Mouse (Mus musculus) right cerebral cortex, postnatal 10 days (tissue): Measurements from ENCODE around the gene Cacng1.

ENCODE experiments used
- DNase-seq, 2 experiments: peaks; one replicate each; pipeline ENCODE4 v3.0.0; 2021; ENCODE audit warnings: low spot score in 2 of 2

Gene Cacng1

DNA sequence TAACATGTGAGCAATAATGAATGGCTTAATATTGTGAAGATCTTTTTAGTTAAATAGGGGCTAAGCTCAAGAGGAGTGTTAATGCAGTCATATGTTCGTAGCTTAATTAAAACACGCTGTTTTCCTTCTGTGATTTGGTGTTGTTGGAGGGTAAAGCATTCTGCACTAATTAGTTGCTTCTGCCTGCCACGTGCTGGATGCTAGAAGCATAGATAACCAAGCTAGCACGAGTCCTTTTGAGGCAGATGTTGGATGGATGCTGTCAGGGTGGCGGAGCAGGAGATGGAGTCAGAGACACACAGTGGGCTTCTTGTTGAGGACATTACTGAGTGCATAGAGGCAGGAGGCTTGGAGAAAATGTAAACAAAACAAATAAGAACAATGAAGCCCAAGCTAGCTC lies 59.2 kb downstream of the Cacng1 start:
- no peak for DNase-seq

DNA sequence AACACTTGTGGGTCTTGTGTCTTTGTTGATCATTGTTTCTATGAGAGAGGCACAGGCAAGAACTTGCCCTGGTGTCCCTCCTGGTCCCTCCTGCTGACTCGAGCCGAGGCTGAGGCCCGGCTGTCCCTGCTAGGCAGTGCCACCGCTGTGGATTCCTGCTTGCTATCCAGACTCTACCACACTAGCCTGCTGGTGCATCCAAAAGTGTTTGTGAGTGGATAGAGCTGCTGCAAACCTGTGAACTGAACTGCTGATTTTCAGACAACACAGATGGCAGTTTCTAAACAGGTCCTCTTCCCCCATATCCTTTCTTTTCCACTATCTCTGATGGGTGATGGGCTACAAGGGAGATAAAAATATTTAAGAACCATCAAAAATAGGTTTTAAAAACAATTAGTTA lies 60.8 kb downstream of the Cacng1 start:
- DNase-seq, result no peak
